Mouse (Mus musculus): Measurements from ENCODE around the gene Ldlrad2. TPM values are rescaled to one million over a fixed set of nuclear protein-coding genes. Genes with fewer than 3 reads are reported as not detected.
A peak's percentile ranks its signal among the peaks of the same experiment; 100 is the strongest.
"Not testable (repeated sequence)": the region's sequence is repeated elsewhere in the genome, so short reads cannot be mapped to it uniquely, and the experiment has no call there.

Gene Ldlrad2
- polyA plus RNA-seq, 1 experiment from 2014 or later: not detected

DNA sequence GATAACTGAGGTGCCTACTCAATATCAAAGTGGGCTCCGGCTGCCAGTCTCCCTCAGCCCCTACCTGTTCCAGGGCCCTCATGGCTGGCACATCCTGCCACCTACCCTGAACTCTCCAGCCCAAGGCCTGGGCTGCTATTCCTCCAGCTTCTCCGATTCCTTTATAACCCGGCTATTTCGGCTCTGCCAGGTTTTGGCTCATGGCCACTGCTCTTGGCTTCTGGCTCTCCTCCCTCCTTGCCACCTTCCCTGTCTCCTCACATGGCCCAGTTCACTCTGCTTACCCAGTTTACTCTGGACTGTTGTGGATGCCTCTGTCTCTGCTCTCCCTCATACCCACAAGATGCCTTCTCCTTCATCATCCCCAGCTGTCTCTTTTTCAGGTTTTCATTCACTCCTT is 16.6 kb upstream of the Ldlrad2 start:
- H3K4me3 ChIP-seq: no peak overlapping the region
- WGBS: 88% methylated on average over 4 of the region's 4 CpGs
- H3K27ac ChIP-seq: no peak overlapping the region
- peaks cover 13% of the 10 kb centered on the region for H3K4me1 ChIP-seq
- no peak overlapping the region for H3K4me2 ChIP-seq (replicated peaks)
- ATAC-seq (ENCODE audit: low FRiP score, low read depth): no peak
- H3K27me3 ChIP-seq (replicated peaks): no peaks in the 10 kb centered on the region
- H3K36me3 ChIP-seq: no peaks in the 10 kb centered on the region
- H3K9me3 ChIP-seq: no peaks in the 10 kb centered on the region
- H3K9ac ChIP-seq: no peak overlapping the region

DNA sequence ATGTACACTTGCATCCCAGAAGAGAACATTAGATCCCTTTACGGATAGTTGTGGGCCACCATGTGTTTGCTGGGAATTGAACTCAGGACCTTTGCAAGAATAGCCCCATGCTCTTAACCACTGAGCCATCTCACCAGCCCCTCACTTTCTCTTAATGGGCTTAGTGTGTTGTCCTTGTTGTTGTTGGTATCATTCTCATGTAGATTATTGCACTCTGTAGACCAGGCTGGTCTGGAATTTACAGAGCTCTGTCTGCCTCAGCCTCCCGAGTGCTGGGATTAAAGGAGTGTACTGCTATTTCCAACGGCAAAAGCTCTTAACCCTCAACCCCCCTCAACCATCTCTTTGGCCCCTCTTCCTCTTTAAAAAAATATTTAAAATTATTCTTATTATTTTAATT is 15.2 kb upstream of the Ldlrad2 start:
- no peak overlapping the region for H3K4me3 ChIP-seq
- H3K9me3 ChIP-seq: no peaks in the 10 kb centered on the region
- H3K4me1 ChIP-seq: no peaks in the 10 kb centered on the region
- WGBS: 88% methylated on average over 3 of the region's 3 CpGs
- no peak overlapping the region for H3K27ac ChIP-seq
- no peak overlapping the region for H3K9ac ChIP-seq
- no peak overlapping the region for H3K4me2 ChIP-seq (replicated peaks)
- no peak for ATAC-seq (ENCODE audit: low FRiP score, low read depth)
- no peaks in the 10 kb centered on the region for H3K27me3 ChIP-seq (replicated peaks)
- no peaks in the 10 kb centered on the region for H3K36me3 ChIP-seq

DNA sequence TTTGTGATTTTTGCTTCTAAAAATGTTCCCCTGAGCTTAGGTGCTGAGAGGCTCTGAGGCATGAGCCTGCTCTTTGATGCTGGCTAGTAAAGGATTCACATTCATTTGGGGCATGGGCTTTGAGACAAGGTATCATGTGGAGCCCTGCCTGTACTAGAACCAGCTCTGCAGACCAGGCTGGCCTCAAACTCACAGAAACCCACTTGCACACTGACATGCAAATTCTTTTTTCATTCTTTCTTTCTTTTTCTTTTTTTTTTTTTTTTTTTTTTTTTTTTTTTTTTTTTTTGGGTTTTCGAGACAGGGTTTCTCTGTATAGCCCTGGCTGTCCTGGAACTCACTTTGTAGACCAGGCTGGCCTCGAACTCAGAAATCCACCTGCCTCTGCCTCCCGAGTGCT is 14.7 kb upstream of the Ldlrad2 start:
- H3K27me3 ChIP-seq (replicated peaks); H3K4me1 ChIP-seq; H3K9me3 ChIP-seq; ATAC-seq (ENCODE audit: low FRiP score, low read depth); H3K27ac ChIP-seq; H3K9ac ChIP-seq; H3K4me3 ChIP-seq; H3K36me3 ChIP-seq; H3K4me2 ChIP-seq (replicated peaks): not testable (repeated sequence)
- WGBS: 78% methylated on average over 2 of the region's 3 CpGs

DNA sequence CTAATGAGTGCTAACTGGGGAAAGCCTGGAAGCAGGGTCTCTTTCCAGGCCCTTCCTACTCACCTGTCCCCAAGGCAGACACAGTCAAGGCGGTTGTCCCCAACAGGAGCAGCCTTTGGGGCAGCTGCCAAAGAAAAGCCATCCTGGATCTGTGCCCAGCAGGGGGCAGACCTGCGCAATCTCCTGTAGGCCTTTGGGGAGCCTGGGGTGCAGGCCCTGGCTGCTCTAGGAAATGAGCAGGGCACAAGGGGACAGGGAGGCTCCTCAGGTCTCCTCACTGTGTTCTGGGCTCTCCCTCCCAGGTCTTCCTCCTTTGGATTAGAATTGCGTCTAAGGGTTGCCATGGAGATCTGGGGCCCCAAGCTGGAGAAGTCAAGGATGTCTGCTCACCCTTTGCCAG is 7.4 kb upstream of the Ldlrad2 start:
- Histone ChIP-seq H3K9me3 (no peaks in the 10 kb centered on the region), H3K4me1 (0 out of 2 replicates have a peak, but pooled peaks cover 3% of the 10 kb centered on the region), H3K36me3 (no peaks in the 10 kb centered on the region), H3K4me2 (replicated peaks) (no peak overlapping the region), H3K9ac (no peak overlapping the region), H3K27me3 (replicated peaks) (peaks cover 19% of the 10 kb centered on the region), H3K4me3 (no peak overlapping the region), H3K27ac (no peak overlapping the region)
- 39% methylated on average over 3 of the region's 3 CpGs for WGBS
- ATAC-seq (ENCODE audit: low FRiP score, low read depth): no peak

DNA sequence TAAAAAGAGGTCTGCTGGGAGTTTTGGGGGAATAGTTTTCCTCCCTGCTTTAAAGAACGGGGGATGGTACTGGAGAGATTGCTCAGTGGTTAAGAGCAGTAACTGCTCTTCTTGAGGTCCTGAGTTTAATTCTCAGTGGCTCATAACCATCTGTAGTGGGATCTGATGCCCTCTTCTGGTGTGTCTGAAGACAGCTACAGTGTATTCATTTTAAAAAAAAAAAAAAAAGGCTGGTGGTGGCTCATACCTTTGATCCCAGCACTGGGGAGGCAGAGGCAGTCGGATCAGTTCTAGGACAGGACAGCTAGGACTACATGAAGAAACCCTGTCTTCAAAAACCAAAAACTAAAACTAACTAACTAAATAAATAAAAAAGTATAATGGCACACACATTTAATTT is 5.9 kb upstream of the Ldlrad2 start:
- Histone ChIP-seq H3K4me3 (no peak overlapping the region), H3K4me1 (0 out of 2 replicates have a peak, but pooled peaks cover 3% of the 10 kb centered on the region), H3K4me2 (replicated peaks) (no peak overlapping the region), H3K36me3 (no peaks in the 10 kb centered on the region), H3K27ac (no peak overlapping the region), H3K27me3 (replicated peaks) (peaks cover 19% of the 10 kb centered on the region), H3K9me3 (no peaks in the 10 kb centered on the region), H3K9ac (no peak overlapping the region)
- 76% methylated on average over 2 of the region's 2 CpGs for WGBS
- ATAC-seq (ENCODE audit: low FRiP score, low read depth): no peak

DNA sequence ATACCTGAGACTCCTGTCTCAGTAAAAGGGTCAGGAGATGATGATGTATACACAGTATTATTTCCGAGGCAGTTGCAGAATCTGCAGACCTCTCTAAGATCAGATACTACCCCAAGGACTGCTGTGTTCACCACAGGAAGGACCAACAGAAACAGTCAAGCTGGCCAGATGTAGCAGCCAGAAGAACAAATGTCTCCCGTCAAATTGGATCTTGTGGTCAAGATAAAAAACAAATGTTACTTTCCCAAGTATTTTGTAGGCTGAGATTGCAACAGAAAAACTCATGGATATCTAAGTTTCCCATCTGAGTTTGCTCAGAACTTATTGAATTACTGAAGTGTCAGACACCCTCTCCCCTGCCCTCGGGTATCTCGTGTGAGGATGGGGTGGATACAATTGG is 5.4 kb upstream of the Ldlrad2 start:
- 72% methylated on average over 4 of the region's 4 CpGs for WGBS
- ATAC-seq (ENCODE audit: low FRiP score, low read depth): no peak

DNA sequence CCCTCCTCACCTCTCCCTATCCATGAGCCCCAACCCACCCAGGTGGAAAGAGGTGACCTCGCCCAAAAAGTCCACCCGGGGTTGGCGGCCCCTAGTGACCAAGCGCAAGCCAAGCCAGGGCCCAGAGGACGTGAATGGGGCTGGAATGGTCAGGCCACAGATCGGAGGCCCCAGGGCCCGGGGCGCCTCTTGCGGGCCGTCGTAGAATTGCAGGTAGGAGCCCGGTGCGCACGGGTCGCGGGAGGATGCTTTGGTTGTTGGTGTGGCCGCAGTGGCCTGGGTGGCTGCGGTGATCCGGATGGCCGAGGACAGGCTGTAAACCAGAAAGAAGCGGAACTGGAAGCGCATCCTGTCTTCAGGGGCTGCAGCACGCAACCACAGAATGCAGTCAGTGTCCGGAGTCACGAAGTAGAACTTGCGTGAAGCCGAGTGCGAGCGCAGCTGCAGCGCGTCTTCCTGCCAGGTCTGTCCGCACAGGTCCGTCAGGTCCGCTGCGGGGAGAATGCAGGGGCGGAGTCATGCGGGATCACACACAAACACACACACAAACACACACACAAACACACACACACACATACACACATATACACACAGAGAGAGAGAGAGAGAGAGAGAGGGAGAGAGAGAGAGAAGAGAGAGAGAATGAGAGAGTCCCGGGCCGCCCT is 3.9 kb upstream of the Ldlrad2 start:
- H3K4me2 ChIP-seq (replicated peaks): peak overlapping the region; percentile 65
- ATAC-seq (ENCODE audit: low FRiP score, low read depth): no peak

More for the DNA sequence above, 5.4 kb upstream of the Ldlrad2 start:
- H3K9ac ChIP-seq: no peak overlapping the region
- H3K4me2 ChIP-seq (replicated peaks): no peak overlapping the region
- no peak overlapping the region for H3K4me3 ChIP-seq
- no peak overlapping the region for H3K27ac ChIP-seq
- no peaks in the 10 kb centered on the region for H3K9me3 ChIP-seq
- peaks cover 19% of the 10 kb centered on the region for H3K27me3 ChIP-seq (replicated peaks)
- 0 out of 2 replicates have a peak, but pooled peaks cover 3% of the 10 kb centered on the region for H3K4me1 ChIP-seq
- no peaks in the 10 kb centered on the region for H3K36me3 ChIP-seq

DNA sequence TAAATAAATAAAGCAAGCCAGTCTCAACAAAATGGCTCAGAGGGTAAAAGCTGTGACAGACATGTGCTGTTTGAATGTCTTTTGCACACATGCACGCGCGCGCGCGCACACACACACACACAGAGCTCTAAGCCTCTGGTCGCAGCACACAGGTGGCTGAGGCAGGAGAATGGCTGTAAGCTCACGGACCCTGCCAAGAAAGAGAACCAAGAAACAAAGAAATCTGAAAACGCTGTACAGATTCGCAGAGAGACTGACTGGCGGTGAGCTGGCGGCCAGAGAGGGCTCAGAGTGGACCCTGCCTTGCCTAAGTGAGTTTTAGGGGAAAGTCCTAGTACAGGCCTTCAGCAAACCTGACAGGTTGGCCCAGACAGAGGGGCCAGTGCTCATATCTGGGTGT is 3.1 kb upstream of the Ldlrad2 start:
- Histone ChIP-seq H3K4me1 (0 out of 2 replicates have a peak, but pooled peaks cover 3% of the 10 kb centered on the region), H3K9ac (no peak overlapping the region), H3K27me3 (replicated peaks) (peaks cover 19% of the 10 kb centered on the region), H3K36me3 (no peaks in the 10 kb centered on the region), H3K9me3 (no peaks in the 10 kb centered on the region), H3K4me3 (no peak overlapping the region), H3K27ac (no peak overlapping the region), H3K4me2 (replicated peaks) (no peak overlapping the region)
- ATAC-seq (ENCODE audit: low FRiP score, low read depth): no peak
- WGBS: 94% methylated on average over 12 of the region's 12 CpGs

More for the DNA sequence above, 3.9 kb upstream of the Ldlrad2 start:
- peak overlapping the region; percentile 21 for H3K4me3 ChIP-seq
- H3K9ac ChIP-seq: no peak overlapping the region
- no peak overlapping the region for H3K27ac ChIP-seq
- peaks cover 19% of the 10 kb centered on the region for H3K27me3 ChIP-seq (replicated peaks)
- WGBS: 4% methylated on average over 39 of the region's 39 CpGs
- no peaks in the 10 kb centered on the region for H3K36me3 ChIP-seq
- H3K9me3 ChIP-seq: no peaks in the 10 kb centered on the region
- H3K4me1 ChIP-seq: 0 out of 2 replicates have a peak, but pooled peaks cover 3% of the 10 kb centered on the region

DNA sequence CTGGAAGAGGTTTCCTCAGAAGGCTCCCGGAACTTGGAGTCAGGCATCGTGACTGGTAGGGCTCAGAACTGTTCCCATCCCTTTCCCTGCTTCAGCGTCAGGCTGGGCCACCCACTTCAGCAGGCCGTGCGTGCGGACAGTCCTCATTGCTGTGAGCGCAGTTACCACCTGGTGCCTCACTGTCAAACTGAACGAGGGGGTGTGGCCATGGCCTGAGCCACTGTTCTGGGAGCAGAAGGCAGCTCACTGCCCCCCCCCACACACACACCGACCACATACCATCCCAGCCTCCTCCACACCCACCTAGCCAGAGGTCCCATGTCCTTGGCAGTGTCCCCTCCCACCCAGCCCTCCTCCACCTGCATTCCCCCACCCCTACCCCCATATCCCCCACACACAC is 4.5 kb downstream of the Ldlrad2 start:
- peaks cover 9% of the 10 kb centered on the region; the same call in 1 of the 2 replicates for H3K36me3 ChIP-seq

DNA sequence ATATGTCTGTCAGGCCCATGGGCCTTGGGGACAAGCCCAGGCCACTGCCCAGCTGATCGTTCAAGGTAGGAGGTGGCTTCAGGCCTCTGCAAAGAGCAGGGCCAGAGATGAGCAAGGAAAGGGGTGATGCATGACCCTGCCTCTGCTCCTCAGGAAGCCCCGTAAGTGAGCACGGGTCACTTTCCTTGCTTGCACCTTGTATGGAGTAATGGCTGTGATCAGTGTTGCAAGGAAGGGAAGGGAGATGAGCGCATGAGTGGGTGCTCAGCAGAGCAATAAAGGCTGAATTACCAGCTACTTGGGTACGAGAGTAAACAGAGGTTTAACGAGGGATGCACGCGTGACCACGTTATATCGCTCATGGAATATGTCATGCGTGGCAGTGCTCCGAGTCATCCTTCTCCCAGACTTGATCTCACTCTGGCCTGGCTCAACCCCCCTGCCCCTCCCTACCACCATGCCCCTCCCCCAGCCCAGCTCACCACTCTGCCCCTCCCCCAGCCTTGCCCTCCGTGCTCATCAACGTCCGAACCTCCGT is 17.6 kb downstream of the Ldlrad2 start:
- Histone ChIP-seq H3K9me3 (no peaks in the 10 kb centered on the region), H3K27me3 (replicated peaks) (no peaks in the 10 kb centered on the region), H3K36me3 (peaks cover 30% of the 10 kb centered on the region), H3K4me2 (replicated peaks) (no peak overlapping the region), H3K4me1 (no peaks in the 10 kb centered on the region), H3K4me3 (no peak overlapping the region), H3K27ac (no peak overlapping the region), H3K9ac (no peak overlapping the region)
- ATAC-seq (ENCODE audit: low FRiP score, low read depth): no peak
- 90% methylated on average over 16 of the region's 16 CpGs for WGBS

More for the DNA sequence above, 4.5 kb downstream of the Ldlrad2 start:
- H3K9me3 ChIP-seq: no peaks in the 10 kb centered on the region
- no peaks in the 10 kb centered on the region for H3K27me3 ChIP-seq (replicated peaks)
- H3K4me2 ChIP-seq (replicated peaks): no peak overlapping the region
- H3K9ac ChIP-seq: no peak overlapping the region
- no peak overlapping the region for H3K27ac ChIP-seq
- ATAC-seq (ENCODE audit: low FRiP score, low read depth): no peak
- WGBS: 67% methylated on average over 9 of the region's 9 CpGs
- no peaks in the 10 kb centered on the region for H3K4me1 ChIP-seq
- no peak overlapping the region for H3K4me3 ChIP-seq

DNA sequence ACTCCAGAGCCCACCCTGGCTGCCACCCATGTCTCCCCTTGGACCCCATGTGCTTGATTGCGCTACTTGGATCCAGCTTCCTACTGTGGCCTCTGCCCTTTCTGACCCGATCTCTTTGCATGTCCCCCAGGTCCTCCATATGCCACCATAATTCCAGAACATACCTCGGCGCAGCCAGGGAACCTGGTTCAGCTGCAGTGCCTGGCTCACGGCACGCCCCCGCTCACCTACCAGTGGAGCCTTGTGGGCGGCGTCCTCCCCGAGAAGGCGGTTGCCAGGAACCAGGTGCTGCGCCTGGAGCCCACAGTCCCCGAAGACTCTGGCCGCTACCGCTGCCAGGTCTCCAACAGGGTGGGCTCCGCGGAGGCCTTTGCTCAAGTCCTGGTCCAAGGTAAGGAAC is 20.9 kb downstream of the Ldlrad2 start:
- ATAC-seq (ENCODE audit: low FRiP score, low read depth): no peak

DNA sequence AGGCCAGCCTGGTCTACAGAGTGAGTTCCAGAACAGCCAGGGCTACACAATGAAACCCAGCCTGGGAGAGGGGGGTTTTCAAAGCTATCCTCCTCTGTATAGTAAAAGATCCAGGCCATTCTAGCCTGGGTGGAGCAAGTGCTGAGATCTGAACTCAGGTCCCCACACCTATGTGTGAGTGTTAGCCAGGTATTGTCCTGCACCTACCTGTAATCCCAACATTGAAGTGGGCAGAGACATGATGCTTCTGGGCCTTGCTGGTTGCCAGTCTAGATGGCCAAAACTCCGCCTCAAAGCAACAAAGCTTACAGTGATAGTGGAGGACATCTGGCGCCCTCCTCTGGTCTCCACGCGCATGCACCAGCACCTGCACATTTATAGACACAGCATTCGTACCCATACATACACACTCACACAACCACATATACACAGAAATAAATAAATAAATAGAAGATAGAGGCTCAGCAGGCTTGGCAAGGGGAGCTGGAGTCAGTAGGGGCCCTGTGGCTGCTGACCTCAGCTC is 28.3 kb downstream of the Ldlrad2 start:
- Histone ChIP-seq H3K9me3 (no peaks in the 10 kb centered on the region), H3K4me3 (no peak overlapping the region), H3K4me2 (replicated peaks) (no peak overlapping the region), H3K4me1 (no peaks in the 10 kb centered on the region), H3K27me3 (replicated peaks) (no peaks in the 10 kb centered on the region), H3K9ac (no peak overlapping the region), H3K27ac (no peak overlapping the region), H3K36me3 (peaks cover 41% of the 10 kb centered on the region)
- WGBS: 68% methylated on average over 5 of the region's 5 CpGs
- ATAC-seq (ENCODE audit: low FRiP score, low read depth): no peak

More for the DNA sequence above, 20.9 kb downstream of the Ldlrad2 start:
- Histone ChIP-seq H3K36me3 (peaks cover 38% of the 10 kb centered on the region), H3K4me1 (no peaks in the 10 kb centered on the region), H3K9me3 (no peaks in the 10 kb centered on the region), H3K4me2 (replicated peaks) (no peak overlapping the region), H3K27me3 (replicated peaks) (no peaks in the 10 kb centered on the region), H3K27ac (no peak overlapping the region), H3K9ac (no peak overlapping the region), H3K4me3 (no peak overlapping the region)
- 95% methylated on average over 17 of the region's 17 CpGs for WGBS

DNA sequence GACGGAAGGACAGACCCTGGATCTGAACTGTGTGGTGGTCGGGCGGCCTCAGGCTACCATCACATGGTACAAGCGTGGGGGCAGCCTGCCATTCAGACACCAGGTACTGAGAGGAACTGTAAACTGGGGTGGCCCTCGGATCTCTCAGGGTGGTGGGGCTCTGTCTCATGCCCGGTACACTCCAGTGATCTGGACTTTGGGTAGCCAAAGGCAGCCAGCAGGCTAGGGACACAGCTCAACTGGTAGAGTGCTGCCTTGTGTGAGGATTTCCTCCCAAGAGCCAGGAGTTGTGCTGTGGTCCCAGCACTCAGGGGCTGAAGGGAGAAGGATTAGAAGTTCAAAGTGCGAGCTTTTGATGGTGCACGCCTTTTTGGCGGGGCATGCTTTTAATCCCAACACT is 28.8 kb downstream of the Ldlrad2 start:
- Histone ChIP-seq H3K9ac (no peak overlapping the region), H3K27me3 (replicated peaks) (no peaks in the 10 kb centered on the region), H3K9me3 (no peaks in the 10 kb centered on the region), H3K4me1 (no peaks in the 10 kb centered on the region), H3K36me3 (peaks cover 36% of the 10 kb centered on the region), H3K4me2 (replicated peaks) (no peak overlapping the region), H3K4me3 (no peak overlapping the region), H3K27ac (no peak overlapping the region)
- ATAC-seq (ENCODE audit: low FRiP score, low read depth): no peak
- WGBS: 89% methylated on average over 9 of the region's 9 CpGs
